Mouse (Mus musculus) T-cell, adult 2 months (primary cell): ENCODE results near the gene Lhx3.

ENCODE experiments used
- DNase-seq: peaks from one replicate; pipeline ENCODE4 v3.0.0; 2022; ENCODE audit warnings: low spot score

Gene Lhx3

DNA sequence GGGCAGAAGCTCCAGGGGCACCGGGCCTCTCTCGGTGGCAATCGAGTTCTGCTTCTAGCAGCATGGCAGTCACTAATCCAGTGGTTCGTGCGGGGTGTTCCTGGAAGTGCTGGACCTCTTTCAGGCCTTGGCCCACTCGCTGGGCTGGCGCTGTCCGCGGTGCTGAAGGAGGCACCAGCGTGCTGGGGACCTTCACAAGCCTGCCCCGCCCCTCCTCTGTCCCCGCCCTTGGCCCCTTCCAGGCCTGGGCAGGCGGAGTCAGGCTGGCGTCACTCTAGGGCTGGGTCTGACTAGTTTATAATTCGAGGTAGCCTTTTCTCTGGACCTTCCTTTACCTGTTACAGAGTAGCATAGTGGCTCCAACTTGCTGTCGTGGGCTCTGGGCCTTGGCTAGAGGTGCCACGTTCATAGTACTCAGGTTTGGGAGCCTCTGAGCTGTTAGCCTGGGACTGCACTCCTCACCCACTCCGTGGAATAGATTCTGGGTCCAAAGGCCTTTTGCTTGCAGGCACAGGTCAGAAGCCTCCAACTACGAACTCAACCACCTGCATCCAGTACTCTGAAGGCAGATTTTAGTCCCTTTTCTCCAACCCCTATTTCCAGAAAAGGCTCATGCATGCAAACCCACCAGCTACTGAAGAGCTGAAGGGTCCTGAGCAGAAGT, at the start of gene Lhx3:
Gene Lhx3, minus strand, starts transcription at position 164 of the 664 bp plus-strand sequence.
- peak; percentile 4 for DNase-seq

GRCm38 (mm10) chr2:26257315-26258096, 49.4 kb upstream of the Lhx3 start:
- DNase-seq: no peak

GRCm38 (mm10) chr2:26254816-26255215, 46.7 kb upstream of the Lhx3 start:
- DNase-seq: no peak

GRCm38 (mm10) chr2:26252514-26253206, 44.6 kb upstream of the Lhx3 start:
- no peak for DNase-seq

- no peak for DNase-seq
Measured at GRCm38 (mm10) chr2:26247531-26247930, 39.4 kb upstream of the Lhx3 start.

DNA sequence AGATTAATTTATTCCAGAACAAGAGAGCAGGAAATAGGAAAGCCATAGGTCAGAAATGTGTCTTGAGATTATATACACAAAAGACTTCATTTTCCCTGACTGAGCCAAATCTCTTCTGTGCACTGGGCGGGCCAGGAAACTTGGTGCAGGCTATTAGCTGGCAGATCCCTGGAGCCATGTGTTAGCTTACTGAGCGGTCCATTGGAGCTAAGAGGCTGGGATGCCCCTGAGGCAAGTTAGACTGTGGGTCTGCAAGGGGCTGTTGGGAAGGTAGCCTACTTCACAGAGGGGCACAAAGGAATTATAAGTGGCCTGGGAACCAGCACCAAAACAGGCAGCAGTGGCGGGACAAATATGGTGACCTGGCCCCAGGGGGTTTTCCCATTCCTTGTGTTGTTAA, 32.8 kb upstream of the Lhx3 start:
- no peak for DNase-seq

DNA sequence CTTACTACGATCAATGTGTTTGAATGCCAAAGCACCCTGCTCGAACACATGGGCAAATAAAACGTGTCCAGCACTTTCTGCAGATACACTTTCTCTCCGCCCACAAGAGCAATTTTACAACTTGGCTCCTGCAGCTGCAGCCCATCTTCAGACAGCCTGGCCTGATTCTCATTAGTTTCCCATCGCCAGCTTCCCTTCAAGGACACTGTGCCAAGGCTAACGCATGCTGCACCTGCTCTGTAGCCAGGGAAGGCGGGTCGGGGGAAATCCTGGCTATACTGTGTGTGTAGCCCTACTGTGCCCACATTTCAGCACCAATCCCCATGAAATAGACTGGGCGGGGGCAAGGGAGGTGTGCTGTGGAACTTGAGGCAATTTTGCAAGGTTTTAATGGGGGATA, 32.2 kb upstream of the Lhx3 start:
- DNase-seq: no peak

DNA sequence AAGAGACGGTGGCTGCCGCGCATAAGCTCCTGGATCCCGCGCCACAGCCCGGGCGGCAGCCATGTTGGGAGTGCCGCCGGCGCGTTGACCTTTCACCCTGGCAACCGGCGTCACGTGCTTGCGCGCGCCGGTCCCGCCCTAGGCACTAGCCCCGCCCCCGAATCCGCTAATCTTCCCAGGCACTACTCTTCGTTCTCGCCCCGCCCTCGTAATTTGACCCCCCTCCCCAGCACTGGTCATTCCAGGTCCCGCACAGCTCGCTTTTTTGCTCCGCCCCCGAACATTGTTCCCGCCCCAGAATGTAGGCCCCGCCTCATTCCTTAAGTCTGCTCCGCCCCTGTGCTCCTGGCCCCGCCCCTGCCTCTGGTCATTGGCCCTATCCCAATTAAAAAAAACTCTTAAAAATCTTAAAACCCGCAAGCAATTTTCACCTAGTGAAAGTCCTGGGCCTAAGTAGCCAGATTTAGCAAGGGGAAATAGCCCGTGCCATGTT, 29.2 kb upstream of the Lhx3 start, which contains the start of gene Qsox2:
Gene Qsox2, minus strand, starts transcription at position 236 of the 493 bp plus-strand sequence.
- DNase-seq: peak; percentile 80

- no peak for DNase-seq
Measured at GRCm38 (mm10) chr2:26236681-26237289, 28.7 kb upstream of the Lhx3 start.

DNA sequence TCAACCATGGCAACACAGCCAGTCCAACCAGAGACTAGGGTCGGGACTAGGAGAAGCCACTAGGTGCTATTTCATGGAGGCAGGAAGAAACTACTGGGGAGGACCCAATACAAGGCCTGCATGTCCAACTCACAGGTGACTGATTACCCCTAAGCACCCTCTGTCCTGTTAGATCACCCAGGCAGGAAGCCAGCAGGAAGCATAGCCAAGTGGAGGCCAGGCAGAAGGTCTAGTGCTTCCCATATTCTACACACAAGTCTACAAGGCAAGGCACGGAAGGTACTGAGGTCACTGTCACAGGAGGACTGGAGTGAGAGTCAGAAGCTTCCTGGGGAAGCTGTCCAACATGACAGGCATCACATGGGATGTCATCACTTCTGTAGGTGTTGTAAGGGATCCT, 26.7 kb upstream of the Lhx3 start:
- no peak for DNase-seq

DNA sequence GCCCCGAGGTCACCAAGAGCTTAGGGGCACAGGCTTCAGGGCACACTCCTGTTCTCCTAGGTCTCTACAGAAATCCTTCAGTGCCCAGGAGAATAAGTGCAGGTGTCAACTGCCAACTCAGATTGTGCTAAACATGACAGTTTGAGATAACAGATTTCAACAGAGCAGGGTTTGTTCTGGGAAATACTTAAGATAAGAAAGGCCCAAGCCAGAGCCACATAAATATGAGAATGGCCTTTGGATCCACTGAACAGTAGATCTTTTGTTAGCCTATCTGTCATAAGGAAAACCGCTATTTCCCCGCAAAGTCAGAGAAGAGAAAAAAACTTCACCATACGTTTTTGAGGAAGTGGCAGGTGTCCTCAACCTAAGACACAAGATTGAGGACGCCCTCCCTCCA, 26.2 kb upstream of the Lhx3 start:
- DNase-seq: no peak

DNA sequence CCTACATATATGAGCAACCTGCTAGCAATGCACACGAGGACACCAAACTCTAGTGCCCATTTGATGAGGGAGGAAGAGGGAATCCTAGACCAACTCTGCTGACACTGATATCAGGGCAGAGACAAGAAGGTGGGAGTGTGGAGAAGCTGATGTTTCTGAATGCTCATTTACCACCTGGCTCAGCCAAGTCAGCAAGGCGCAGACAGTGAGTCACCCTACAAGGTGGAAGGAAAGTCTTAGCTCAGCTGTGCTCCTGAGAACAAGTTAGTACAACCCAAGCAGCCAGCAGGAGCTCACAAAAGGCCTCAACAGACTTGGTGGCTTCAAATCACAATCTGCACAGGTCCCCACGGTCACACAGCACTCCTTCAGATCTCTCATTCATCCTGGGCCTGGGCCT, 23.3 kb upstream of the Lhx3 start:
- no peak for DNase-seq

DNA sequence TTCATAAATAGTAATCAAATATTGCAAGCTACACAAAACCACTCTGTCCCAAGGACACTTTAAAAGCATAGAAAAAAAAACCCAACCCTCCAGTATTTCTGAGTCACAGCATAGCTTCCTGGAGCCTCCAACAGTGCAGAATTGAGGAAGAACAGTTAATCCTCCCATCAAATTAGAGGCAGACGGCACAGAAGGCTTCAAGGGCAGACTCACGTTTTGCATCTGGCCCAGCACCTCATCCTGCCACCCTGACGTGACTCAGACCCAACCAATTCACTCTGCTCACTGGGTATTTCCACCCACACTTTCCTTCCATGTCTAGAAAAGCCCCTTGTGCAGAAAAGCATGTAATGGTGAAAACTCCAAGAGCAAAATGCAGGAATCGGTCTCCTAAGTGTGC, 22.2 kb upstream of the Lhx3 start:
- no peak for DNase-seq

- peak; percentile 34 for DNase-seq
Measured at GRCm38 (mm10) chr2:26227788-26228187, 19.7 kb upstream of the Lhx3 start.

DNA sequence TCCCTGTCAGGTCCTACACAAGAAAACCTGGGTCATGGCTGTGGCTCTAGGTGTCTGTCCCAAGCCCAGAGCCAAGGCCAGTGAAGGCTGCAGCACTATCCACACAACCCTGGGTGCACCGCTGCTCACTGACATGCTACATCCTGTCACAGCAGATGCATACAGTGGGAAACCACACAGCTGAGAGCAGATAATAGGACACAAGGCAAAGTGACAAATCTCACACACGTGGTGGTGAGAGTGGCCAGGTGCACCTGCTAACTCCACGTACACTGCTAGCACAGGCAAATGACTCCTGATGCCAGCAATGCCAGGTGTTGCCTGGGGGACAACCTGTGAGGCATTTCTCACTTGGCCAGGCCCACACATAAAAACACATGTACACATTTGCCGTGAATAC, 17.2 kb upstream of the Lhx3 start:
- no peak for DNase-seq

DNA sequence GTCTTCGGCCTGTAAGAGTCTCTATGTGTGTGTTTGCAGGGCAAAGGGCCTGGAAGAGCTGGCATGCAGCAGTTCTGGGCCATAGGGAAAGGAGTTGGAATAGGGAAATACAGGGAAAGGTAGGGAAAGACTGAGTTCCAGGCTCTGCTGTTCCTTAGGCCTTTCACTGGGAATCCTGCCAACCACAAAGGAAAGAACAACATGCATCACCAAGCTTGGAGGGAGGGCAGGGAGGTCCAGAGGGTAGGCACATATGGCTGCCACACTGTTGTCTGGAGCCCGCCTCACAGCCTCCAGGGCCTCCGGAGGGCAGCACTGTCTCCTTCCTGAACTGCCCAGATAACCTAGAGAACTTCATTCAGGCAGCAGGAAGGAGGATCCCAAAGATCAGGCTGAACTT, 15.9 kb upstream of the Lhx3 start:
- no peak for DNase-seq

GRCm38 (mm10) chr2:26214526-26214925, 6.4 kb upstream of the Lhx3 start:
- DNase-seq: no peak

DNA sequence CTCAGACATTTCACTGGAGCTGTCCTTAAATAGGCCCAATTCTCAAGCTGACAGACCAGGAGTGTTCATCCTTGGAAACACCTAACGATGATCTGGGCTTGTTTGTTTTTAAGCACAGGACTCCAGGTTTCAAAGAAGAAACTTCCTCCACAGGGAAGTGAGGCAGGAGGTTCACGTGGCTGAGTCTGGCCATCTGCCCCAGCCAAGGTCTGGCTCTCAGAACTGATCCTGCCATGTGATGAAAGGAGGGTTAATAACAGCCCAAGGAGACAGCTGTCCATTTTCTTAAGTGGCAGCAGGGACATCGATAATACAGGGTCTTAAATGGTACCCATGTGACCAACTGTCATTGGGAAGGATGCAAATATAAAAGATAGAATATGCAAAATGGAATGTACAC, 1.5 kb upstream of the Lhx3 start:
- no peak for DNase-seq

GRCm38 (mm10) chr2:26207559-26207958, 530 bp downstream of the Lhx3 start:
- no peak for DNase-seq

GRCm38 (mm10) chr2:26205761-26206160, 2.3 kb downstream of the Lhx3 start:
- DNase-seq: no peak

GRCm38 (mm10) chr2:26205126-26205525, 3.0 kb downstream of the Lhx3 start:
- no peak for DNase-seq

- DNase-seq: no peak
Measured at GRCm38 (mm10) chr2:26202849-26203475, 5.1 kb downstream of the Lhx3 start.
